Mouse (Mus musculus): ENCODE results near the gene Pon1. TPM values are rescaled to one million over a fixed set of nuclear protein-coding genes. Genes with fewer than 3 reads are reported as not detected.

The Pon1 gene
- polyA plus RNA-seq, 1 experiment from 2014 or later = not detected

- Histone ChIP-seq H3K4me3 (ENCODE audit: low read length) (no peak overlapping the region), H3K36me3 (ENCODE audit: control insufficient read depth, insufficient read depth) (no peaks in the 10 kb centered on the region; the same call in 1 of the 2 replicates), H3K4me1 (ENCODE audit: control insufficient read depth, insufficient read depth, low read length) (no peaks in the 10 kb centered on the region), H3K9ac (ENCODE audit: low read length) (no peak overlapping the region), H3K27ac (ENCODE audit: low read length) (no peak overlapping the region), H3K9me3 (replicated peaks; ENCODE audit: control insufficient read depth, low read length) (no peaks in the 10 kb centered on the region), H3K27me3 (ENCODE audit: control insufficient read depth, insufficient read depth, low read length) (no peaks in the 10 kb centered on the region), H3K4me2 (ENCODE audit: low read depth, low read length) (no peak overlapping the region)
- WGBS = 81% methylated on average over 6 of the region's 6 CpGs
- ATAC-seq (replicated peaks; ENCODE audit: extremely low read depth, insufficient read depth, low FRiP score) = no peak
Observed at GRCm38 (mm10) chr6:5136046-5136445, 57.7 kb downstream of the Pon1 start.

DNA sequence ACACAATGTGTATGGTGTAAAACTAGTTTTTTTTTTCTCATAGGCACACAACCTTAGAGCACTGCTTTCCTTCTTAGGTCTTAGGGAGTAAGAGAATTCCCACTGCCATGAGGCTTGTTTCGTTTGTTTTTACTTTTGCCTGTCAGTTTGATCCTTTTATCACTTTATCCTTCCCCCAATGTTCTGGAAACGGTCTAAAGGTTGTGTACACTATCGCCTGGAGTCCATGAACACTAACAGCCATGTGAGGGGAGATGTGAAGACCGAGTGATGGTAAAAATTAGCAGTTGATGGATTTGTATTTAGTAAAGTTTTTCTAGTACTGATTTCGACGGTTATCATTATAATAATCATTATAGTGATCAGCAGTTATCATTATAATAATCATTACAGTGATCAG is 58.8 kb downstream of the Pon1 start:
- Histone ChIP-seq H3K27ac (ENCODE audit: low read length) (no peak overlapping the region), H3K36me3 (ENCODE audit: control insufficient read depth, insufficient read depth) (no peaks in the 10 kb centered on the region; the same call in 1 of the 2 replicates), H3K9ac (ENCODE audit: low read length) (no peak overlapping the region), H3K4me1 (ENCODE audit: control insufficient read depth, insufficient read depth, low read length) (no peaks in the 10 kb centered on the region), H3K4me3 (ENCODE audit: low read length) (no peak overlapping the region), H3K4me2 (ENCODE audit: low read depth, low read length) (no peak overlapping the region), H3K9me3 (replicated peaks; ENCODE audit: control insufficient read depth, low read length) (no peaks in the 10 kb centered on the region), H3K27me3 (ENCODE audit: control insufficient read depth, insufficient read depth, low read length) (no peaks in the 10 kb centered on the region)
- no peak for ATAC-seq (replicated peaks; ENCODE audit: extremely low read depth, insufficient read depth, low FRiP score)
- WGBS = 74% methylated on average over 6 of the region's 6 CpGs

GRCm38 (mm10) chr6:5129364-5130093 is 64.2 kb downstream of the Pon1 start:
- Histone ChIP-seq H3K4me2 (ENCODE audit: low read depth, low read length) (no peak overlapping the region), H3K27me3 (ENCODE audit: control insufficient read depth, insufficient read depth, low read length) (no peaks in the 10 kb centered on the region), H3K36me3 (ENCODE audit: control insufficient read depth, insufficient read depth) (no peaks in the 10 kb centered on the region), H3K9me3 (replicated peaks; ENCODE audit: control insufficient read depth, low read length) (no peaks in the 10 kb centered on the region), H3K9ac (ENCODE audit: low read length) (no peak overlapping the region), H3K27ac (ENCODE audit: low read length) (no peak overlapping the region), H3K4me1 (ENCODE audit: control insufficient read depth, insufficient read depth, low read length) (no peaks in the 10 kb centered on the region), H3K4me3 (ENCODE audit: low read length) (no peak overlapping the region)
- WGBS = 89% methylated on average over 14 of the region's 14 CpGs
- no peak for ATAC-seq (replicated peaks; ENCODE audit: extremely low read depth, insufficient read depth, low FRiP score)

- H3K4me3 ChIP-seq (ENCODE audit: low read length) = no peak overlapping the region
- ATAC-seq (replicated peaks; ENCODE audit: extremely low read depth, insufficient read depth, low FRiP score) = no peak
- no peaks in the 10 kb centered on the region for H3K9me3 ChIP-seq (replicated peaks; ENCODE audit: control insufficient read depth, low read length)
- H3K9ac ChIP-seq (ENCODE audit: low read length) = no peak overlapping the region
- no peak overlapping the region for H3K27ac ChIP-seq (ENCODE audit: low read length)
- 53% methylated on average over 3 of the region's 3 CpGs for WGBS
- H3K27me3 ChIP-seq (ENCODE audit: control insufficient read depth, insufficient read depth, low read length) = no peaks in the 10 kb centered on the region
- peaks cover 5% of the 10 kb centered on the region for H3K36me3 ChIP-seq (ENCODE audit: control insufficient read depth, insufficient read depth)
- H3K4me1 ChIP-seq (ENCODE audit: control insufficient read depth, insufficient read depth, low read length) = no peaks in the 10 kb centered on the region
- no peak overlapping the region for H3K4me2 ChIP-seq (ENCODE audit: low read depth, low read length)
Observed at GRCm38 (mm10) chr6:5120229-5120628, 73.5 kb downstream of the Pon1 start.

DNA sequence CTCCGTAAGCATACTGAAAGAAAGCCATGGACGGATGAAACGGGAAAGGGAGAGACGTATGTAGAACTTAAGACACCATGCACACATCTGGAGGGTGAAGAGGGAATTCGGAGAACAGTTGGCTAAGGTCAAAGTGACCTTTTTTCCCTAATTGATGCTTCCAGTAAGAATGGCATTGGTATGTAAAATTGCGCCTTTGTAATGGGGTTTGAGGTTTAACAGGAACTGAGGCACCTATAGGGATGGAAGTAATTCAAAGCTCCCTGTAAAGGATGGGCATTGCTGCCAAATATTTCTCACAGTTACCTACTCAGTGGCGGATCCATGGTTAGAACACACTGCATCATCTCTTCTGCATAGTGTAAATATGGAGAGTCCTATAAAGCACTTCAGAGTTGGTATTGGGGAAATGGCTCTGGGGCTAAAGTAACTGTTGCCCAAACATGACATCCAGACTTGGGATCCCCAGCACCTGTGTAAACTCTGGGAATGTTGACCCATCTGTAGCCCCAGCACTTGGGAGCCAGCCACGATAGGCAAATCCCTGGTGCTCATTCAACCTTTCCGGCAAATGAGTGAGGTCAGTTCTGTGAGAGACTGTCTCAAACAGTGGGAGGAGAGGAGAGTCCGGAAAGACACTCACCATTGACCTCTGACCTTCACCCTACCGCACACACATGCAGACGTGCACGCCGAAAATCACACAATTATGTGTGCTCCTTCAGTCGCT is 74.4 kb downstream of the Pon1 start:
- H3K36me3 ChIP-seq (ENCODE audit: control insufficient read depth, insufficient read depth) = peaks cover 6% of the 10 kb centered on the region
- no peak overlapping the region for H3K9ac ChIP-seq (ENCODE audit: low read length)
- ATAC-seq (replicated peaks; ENCODE audit: extremely low read depth, insufficient read depth, low FRiP score) = no peak
- no peak overlapping the region for H3K4me3 ChIP-seq (ENCODE audit: low read length)
- H3K4me1 ChIP-seq (ENCODE audit: control insufficient read depth, insufficient read depth, low read length) = no peaks in the 10 kb centered on the region
- no peak overlapping the region for H3K27ac ChIP-seq (ENCODE audit: low read length)
- H3K9me3 ChIP-seq (replicated peaks; ENCODE audit: control insufficient read depth, low read length) = no peaks in the 10 kb centered on the region
- H3K27me3 ChIP-seq (ENCODE audit: control insufficient read depth, insufficient read depth, low read length) = no peaks in the 10 kb centered on the region
- no peak overlapping the region for H3K4me2 ChIP-seq (ENCODE audit: low read depth, low read length)
- 88% methylated on average over 15 of the region's 15 CpGs for WGBS

Other genes with a start within 250 kb of the Pon1 start
- gene Pon3, start 62.3 kb upstream of the Pon1 start, polyA plus RNA-seq (2015; fragmentation: Nextera tagmentation; extraction: Ambion mirVana) = 36.8 and 41.9 TPM in 2 replicates
- gene Pon2, start 104.5 kb upstream of the Pon1 start, polyA plus RNA-seq (2015; fragmentation: Nextera tagmentation; extraction: Ambion mirVana) = 48.7 and 53.8 TPM in 2 replicates
- 26.5 TPM in 2 replicates for gene Asb4, start 189.4 kb upstream of the Pon1 start, polyA plus RNA-seq (2015; fragmentation: Nextera tagmentation; extraction: Ambion mirVana)

Data from heart, embryonic 16.5 days (tissue).